Mouse (Mus musculus) cortical plate, adult 2 months (tissue): ENCODE data around the gene Rpl37.

ENCODE experiments used
- CTCF ChIP-seq: fragments of 200-500 bp; IDR thresholded peaks from 2 replicates; pipeline ENCODE4 v1.5.1; 2011; ENCODE audit warnings: mild to moderate bottlenecking, control low read depth, low read length; ENCODE audit not compliant: insufficient read depth; ENCODE audit errors: extremely low read depth
- POLR2A ChIP-seq: fragments of 200-500 bp; IDR thresholded peaks from 2 replicates; pipeline ENCODE4 v1.6.1; 2011; ENCODE audit warnings: mild to moderate bottlenecking, low read length, control low read depth; ENCODE audit not compliant: insufficient read depth; ENCODE audit errors: extremely low read depth

DNA sequence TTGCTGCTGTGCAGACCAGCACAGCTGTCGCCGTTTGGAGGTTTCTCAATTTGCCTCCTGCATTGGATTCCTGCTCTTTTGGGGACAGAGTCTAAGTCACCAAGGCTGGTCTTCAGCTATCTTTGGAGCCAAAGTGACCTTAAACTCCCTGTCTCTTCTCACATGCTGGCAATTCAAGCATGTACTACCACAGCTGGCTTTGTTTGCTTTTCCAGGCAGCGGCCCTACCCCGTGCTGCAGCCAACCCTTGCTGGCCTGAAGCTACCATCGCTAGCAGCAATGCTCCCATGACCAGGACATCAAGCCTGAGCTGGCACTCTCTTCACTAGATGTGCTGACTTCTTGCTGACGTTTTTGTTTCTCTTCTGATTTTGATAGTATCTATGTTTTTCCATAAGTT, 42.4 kb downstream of the Rpl37 start:
- TF ChIP-seq POLR2A (no peak), CTCF (no peak)
